Mouse (Mus musculus) hindbrain, embryonic 16.5 days (tissue): ENCODE data around the gene Pcdh15. TPM values are rescaled to one million over a fixed set of nuclear protein-coding genes. Genes with fewer than 3 reads are reported as not detected.

Source experiments
- ATAC-seq: fragments of 200-750 bp; cut with Nextera tagmentation; 2 replicates; pipeline ENCODE4 v1.8.0; 2017; ENCODE audit warnings: moderate TSS enrichment, moderate library complexity
- H3K27ac ChIP-seq: fragments of 300-500 bp; sonication (generic); 2 replicates; pipeline ENCODE4 v1.5.1; 2014; ENCODE audit warnings: low read depth, mild to moderate bottlenecking, control low read depth, low read length, moderate library complexity
- H3K27me3 ChIP-seq: fragments of 300-500 bp; sonication (generic); replicated peaks from 2 replicates; pipeline ENCODE4 v1.6.1; 2014; ENCODE audit warnings: low read length; ENCODE audit not compliant: control insufficient read depth, insufficient read depth
- H3K36me3 ChIP-seq: fragments of 300-500 bp; sonication (generic); 2 replicates; pipeline ENCODE4 v1.6.1; 2014; ENCODE audit warnings: mild to moderate bottlenecking, low read length, moderate library complexity, mixed read lengths; ENCODE audit not compliant: control insufficient read depth, insufficient read depth
- H3K4me1 ChIP-seq: fragments of 300-500 bp; sonication (generic); 2 replicates; pipeline ENCODE4 v1.6.1; 2014; ENCODE audit warnings: low read depth, low read length; ENCODE audit not compliant: control insufficient read depth, insufficient read depth
- H3K4me2 ChIP-seq: fragments of 300-500 bp; sonication (generic); 2 replicates; pipeline ENCODE4 v1.6.1; 2014; ENCODE audit warnings: mild to moderate bottlenecking, low read length, control low read depth, moderate library complexity
- H3K4me3 ChIP-seq: fragments of 300-500 bp; sonication (generic); 2 replicates; pipeline ENCODE4 v1.5.1; 2014; ENCODE audit warnings: mild to moderate bottlenecking, low read length, control low read depth, moderate library complexity
- H3K9ac ChIP-seq: fragments of 300-500 bp; sonication (generic); 2 replicates; pipeline ENCODE4 v1.6.1; 2014; ENCODE audit warnings: low read depth, mild to moderate bottlenecking, control low read depth, low read length, moderate library complexity
- H3K9me3 ChIP-seq: fragments of 300-500 bp; sonication (generic); 2 replicates; pipeline ENCODE4 v1.6.1; 2014; ENCODE audit warnings: mild to moderate bottlenecking, low read length, moderate library complexity; ENCODE audit not compliant: control insufficient read depth
- WGBS: fragments of 180-500 bp; shearing (Covaris S2); extraction: QIAGEN DNeasy Blood & Tissue Kit; methylation state at CpG from one replicate; pipeline ENCODE4 v1.1.7; 2014; 5-methylcytosine and 5-hydroxymethylcytosine counted together
- polyA plus RNA-seq: library from polyadenylated mRNA; unstranded; fragments of >200 nt; fragmentation: Nextera tagmentation; extraction: Ambion mirVana; gene quantifications from 2 replicates; pipeline ENCODE4 v1.2.1, GENCODE M21; 2015

Gene Pcdh15
- polyA plus RNA-seq, 1 experiment from 2014 or later: 14.3 TPM

GRCm38 (mm10) chr10:73103383-73103994 is 4.3 kb downstream of the Pcdh15 start:
- Histone ChIP-seq H3K4me1 (no peaks in the 10 kb centered on the region), H3K4me3 (no peak overlapping the region), H3K9ac (no peak overlapping the region), H3K4me2 (no peak overlapping the region), H3K9me3 (no peaks in the 10 kb centered on the region), H3K27me3 (no peaks in the 10 kb centered on the region), H3K36me3 (no peaks in the 10 kb centered on the region), H3K27ac (no peak overlapping the region)
- no peak for ATAC-seq
- 80% methylated on average over 13 of the region's 13 CpGs for WGBS

DNA sequence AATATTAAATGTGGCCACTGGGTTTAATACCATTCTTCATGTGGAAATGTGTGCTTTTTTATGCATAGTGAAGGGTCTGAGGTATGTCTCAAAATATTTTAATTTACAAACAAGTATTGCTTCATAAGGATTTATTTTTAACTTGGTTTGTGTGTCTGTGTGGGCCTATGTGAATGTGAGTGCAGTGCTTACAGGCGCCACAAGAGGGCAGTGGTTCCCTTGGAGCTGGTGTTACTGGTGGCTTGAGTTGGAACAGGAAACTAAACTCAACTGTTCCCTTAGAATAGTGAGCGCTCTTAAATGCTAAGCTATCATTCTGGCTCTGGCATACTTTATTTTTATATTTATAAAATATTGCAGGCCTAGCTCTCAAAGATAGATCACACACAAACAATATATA is 6.8 kb downstream of the Pcdh15 start:
- Histone ChIP-seq H3K4me2 (no peak overlapping the region), H3K9me3 (no peaks in the 10 kb centered on the region), H3K27ac (no peak overlapping the region), H3K4me1 (no peaks in the 10 kb centered on the region), H3K36me3 (no peaks in the 10 kb centered on the region), H3K9ac (no peak overlapping the region), H3K4me3 (no peak overlapping the region), H3K27me3 (no peaks in the 10 kb centered on the region)
- WGBS: 41% methylated on average over 2 of the region's 2 CpGs
- ATAC-seq: no peak

DNA sequence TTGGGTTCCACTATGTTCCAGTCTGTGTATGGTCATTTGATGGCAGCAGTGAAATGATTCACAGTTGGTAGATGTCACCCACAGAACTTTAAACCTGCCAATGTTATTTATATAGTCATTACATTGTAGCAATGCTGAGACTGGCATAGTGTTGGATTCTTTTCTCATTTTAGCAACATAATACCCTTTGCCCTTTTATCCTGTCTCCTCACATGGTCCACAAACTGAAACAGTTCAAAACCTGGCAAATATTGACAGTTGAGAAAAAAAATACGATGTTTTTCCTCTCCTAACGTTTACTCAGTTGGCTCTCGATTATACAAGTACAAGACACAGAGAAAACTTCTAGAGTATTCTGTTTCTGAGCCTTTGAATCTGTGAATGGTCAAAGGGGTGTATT is 38.8 kb downstream of the Pcdh15 start:
- 76% methylated on average over 3 of the region's 3 CpGs for WGBS
- Histone ChIP-seq H3K9me3 (no peaks in the 10 kb centered on the region), H3K4me1 (no peaks in the 10 kb centered on the region), H3K36me3 (no peaks in the 10 kb centered on the region), H3K27me3 (no peaks in the 10 kb centered on the region), H3K4me2 (no peak overlapping the region), H3K9ac (no peak overlapping the region), H3K27ac (no peak overlapping the region), H3K4me3 (no peak overlapping the region)
- ATAC-seq: no peak

DNA sequence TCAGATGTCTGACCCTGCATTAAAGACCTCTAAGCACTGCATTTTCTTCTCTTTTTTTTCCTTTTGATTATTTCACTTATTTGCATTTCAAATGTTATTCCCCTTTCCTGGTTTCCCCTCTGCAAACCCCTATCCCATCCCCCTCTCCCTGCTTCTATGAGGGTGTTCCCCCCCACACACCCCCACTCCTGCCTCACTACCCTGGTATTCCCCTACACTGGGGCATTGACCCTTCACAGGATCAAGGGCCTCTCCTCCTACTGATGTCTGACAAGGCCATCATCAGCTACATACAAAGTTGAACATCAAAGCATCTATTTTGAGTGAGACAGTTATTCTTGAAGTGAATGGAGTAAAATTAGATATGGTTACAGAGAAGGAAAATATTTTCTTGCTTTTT is 48.4 kb downstream of the Pcdh15 start:
- Histone ChIP-seq H3K27ac (no peak overlapping the region), H3K36me3 (no peaks in the 10 kb centered on the region), H3K9ac (no peak overlapping the region), H3K4me2 (no peak overlapping the region), H3K4me3 (no peak overlapping the region), H3K27me3 (no peaks in the 10 kb centered on the region), H3K9me3 (no peaks in the 10 kb centered on the region), H3K4me1 (no peaks in the 10 kb centered on the region)
- no peak for ATAC-seq

GRCm38 (mm10) chr10:73147978-73148377 is 48.8 kb downstream of the Pcdh15 start:
- Histone ChIP-seq H3K27ac (no peak overlapping the region), H3K4me2 (no peak overlapping the region), H3K9me3 (no peaks in the 10 kb centered on the region), H3K36me3 (no peaks in the 10 kb centered on the region), H3K9ac (no peak overlapping the region), H3K4me3 (no peak overlapping the region), H3K27me3 (no peaks in the 10 kb centered on the region), H3K4me1 (no peaks in the 10 kb centered on the region)
- ATAC-seq: no peak
- 62% methylated on average over 4 of the region's 4 CpGs for WGBS

- no peak overlapping the region for H3K4me3 ChIP-seq
- no peak overlapping the region for H3K4me2 ChIP-seq
- H3K36me3 ChIP-seq: no peaks in the 10 kb centered on the region
- no peak overlapping the region for H3K9ac ChIP-seq
- no peaks in the 10 kb centered on the region for H3K27me3 ChIP-seq
- no peaks in the 10 kb centered on the region for H3K4me1 ChIP-seq
- H3K9me3 ChIP-seq: 0 out of 2 replicates have a peak, but pooled peaks cover 2% of the 10 kb centered on the region
- no peak overlapping the region for H3K27ac ChIP-seq
- ATAC-seq: no peak
- 84% methylated on average over 5 of the region's 5 CpGs for WGBS
These were observed 55.4 kb downstream of the Pcdh15 start for GRCm38 (mm10) chr10:73154544-73154943.

GRCm38 (mm10) chr10:73161757-73162156 is 62.6 kb downstream of the Pcdh15 start:
- Histone ChIP-seq H3K27me3 (no peaks in the 10 kb centered on the region), H3K36me3 (no peaks in the 10 kb centered on the region), H3K9ac (no peak overlapping the region), H3K27ac (no peak overlapping the region), H3K9me3 (0 out of 2 replicates have a peak, but pooled peaks cover 2% of the 10 kb centered on the region), H3K4me1 (no peaks in the 10 kb centered on the region), H3K4me2 (no peak overlapping the region), H3K4me3 (no peak overlapping the region)
- WGBS: 84% methylated on average over 1 of the region's 1 CpGs
- ATAC-seq: no peak

GRCm38 (mm10) chr10:73216001-73216400 is 116.9 kb downstream of the Pcdh15 start:
- no peak overlapping the region for H3K4me2 ChIP-seq

GRCm38 (mm10) chr10:73242294-73242693 is 143.2 kb downstream of the Pcdh15 start:
- Histone ChIP-seq H3K9ac (no peak overlapping the region), H3K36me3 (no peaks in the 10 kb centered on the region), H3K4me3 (no peak overlapping the region), H3K4me2 (no peak overlapping the region), H3K4me1 (no peaks in the 10 kb centered on the region), H3K9me3 (no peaks in the 10 kb centered on the region), H3K27me3 (no peaks in the 10 kb centered on the region), H3K27ac (no peak overlapping the region)
- WGBS: 82% methylated on average over 5 of the region's 5 CpGs
- no peak for ATAC-seq

More at GRCm38 (mm10) chr10:73216001-73216400, 116.9 kb downstream of the Pcdh15 start:
- Histone ChIP-seq H3K4me1 (no peaks in the 10 kb centered on the region), H3K9me3 (no peaks in the 10 kb centered on the region), H3K36me3 (no peaks in the 10 kb centered on the region), H3K4me3 (no peak overlapping the region), H3K27ac (no peak overlapping the region), H3K27me3 (no peaks in the 10 kb centered on the region), H3K9ac (no peak overlapping the region)
- WGBS: 73% methylated on average over 2 of the region's 2 CpGs
- no peak for ATAC-seq

- Histone ChIP-seq H3K36me3 (no peaks in the 10 kb centered on the region), H3K9ac (no peak overlapping the region), H3K9me3 (no peaks in the 10 kb centered on the region), H3K27me3 (no peaks in the 10 kb centered on the region), H3K4me2 (no peak overlapping the region), H3K27ac (no peak overlapping the region), H3K4me3 (no peak overlapping the region), H3K4me1 (no peaks in the 10 kb centered on the region)
- WGBS: 64% methylated on average over 4 of the region's 4 CpGs
- no peak for ATAC-seq
These were observed 181.3 kb downstream of the Pcdh15 start for GRCm38 (mm10) chr10:73280438-73280837.
